ENCODE assay signal across 8 mouse cellular contexts in genomic region chr9:102717886-102718643, GRCm38 (mm10). TPM values are rescaled to one million over a fixed set of nuclear protein-coding genes. Genes with fewer than 3 reads are reported as not detected.
DNase-seq lines count a peak whose midpoint lies in the region; TF ChIP-seq lines count a peak whose summit lies in the region.

No protein-coding gene starts in this region.

- under 1% methylated on average over 52 of the region's 52 CpGs for WGBS in midbrain, embryonic 10.5 days
- WGBS in small intestine, adult 2 months, result under 1% methylated on average over 52 of the region's 52 CpGs

- peaks cover 34% of the 10 kb centered on the region for H3K36me3 ChIP-seq in midbrain, embryonic 10.5 days
- H3K36me3 ChIP-seq in small intestine, adult 2 months (ENCODE audit: control insufficient read depth, insufficient read depth, low read length), result peaks cover 13% of the 10 kb centered on the region

- no peak for TF ChIP-seq CTCF in small intestine, adult 2 months (IDR thresholded peaks at IDR 0.05; ENCODE audit: extremely low read depth, insufficient read length, insufficient replicate concordance, low read depth, low read length)

- peaks cover 83% of the 10 kb centered on the region for H3K4me1 ChIP-seq in midbrain, embryonic 10.5 days
- peaks cover 10% of the 10 kb centered on the region for H3K4me1 ChIP-seq in small intestine, adult 2 months (ENCODE audit: control insufficient read depth, insufficient read depth, insufficient read length, low read length)

- H3K9me3 ChIP-seq in midbrain, embryonic 10.5 days (replicated peaks), result no peaks in the 10 kb centered on the region

- peak overlapping the region; percentile 96 for H3K4me3 ChIP-seq in midbrain, embryonic 10.5 days
- peak overlapping the region; percentile 87 for H3K4me3 ChIP-seq in small intestine, adult 2 months (ENCODE audit: low read depth, low read length)

- peak overlapping the region; percentile 100 for H3K27ac ChIP-seq in midbrain, embryonic 10.5 days (replicated peaks)
- peak overlapping the region; percentile 97 for H3K27ac ChIP-seq in small intestine, adult 2 months (ENCODE audit: insufficient read depth, low read depth, low read length)

- peaks cover 19% of the 10 kb centered on the region for H3K27me3 ChIP-seq in midbrain, embryonic 10.5 days (ENCODE audit: low read depth, poor library complexity, severe bottlenecking)
- H3K27me3 ChIP-seq in small intestine, adult 2 months (ENCODE audit: control insufficient read depth, insufficient read depth, low read length), result no peaks in the 10 kb centered on the region

- no peak; the same call in 1 of the 2 replicates for TF ChIP-seq POLR2A in small intestine, adult 2 months (IDR thresholded peaks at IDR 0.05; ENCODE audit: low read depth, low read length)

- intact Hi-C loops in left cerebral cortex, postnatal 4 days (cut with DNase I), result loop anchor here (5.0 kb wide), 2 partner anchors 64 to 81 kb away; no protein-coding TSS in a partner anchor

- peak; percentile 82 for DNase-seq in adrenal gland, adult 8-10 months
- peak; percentile 86 for DNase-seq in embryo, embryonic 11.5 days (ENCODE audit: low read depth, low spot score)
- peak; percentile 99 for DNase-seq in heart, adult 11 months
- peak; percentile 86 for DNase-seq in kidney, adult 11 months
- peak; percentile 70 for DNase-seq in left cerebral cortex, postnatal 4 days
- peak; percentile 90 for DNase-seq in midbrain, embryonic 10.5 days (ENCODE audit: low spot score)
- DNase-seq in c-Kit-positive CD71-positive TER-119-positive erythroid progenitor cells, embryonic 14.5 days (ENCODE audit: low spot score), result no peak

RNA-seq across cellular contexts. Expression of gene Amotl2, which starts 1.6 kb away (rescaled TPM):
- 100 to 1,000 TPM in 2 of 4 experiments, 10 to 100 TPM in 2; 77.4 to 388 (median 110) TPM for total RNA-seq in adrenal gland, adult 8-10 months (2022)
- total RNA-seq in left cerebral cortex, postnatal 4 days (2021), result 10 to 100 TPM; 42.3 to 45.5 TPM
- polyA plus RNA-seq in midbrain, embryonic 10.5 days (2016; fragmentation: Nextera tagmentation; extraction: Ambion mirVana), result 60.3 and 71.1 TPM in 2 replicates
- 8.7 and 12.3 TPM in 2 replicates for polyA plus RNA-seq in small intestine, adult 2 months (2012; rRNA removed)
